Mouse (Mus musculus) left cerebral cortex, postnatal 25 days (tissue): Measurements from ENCODE around the gene Gm21783. TPM values are rescaled to one million over a fixed set of nuclear protein-coding genes. Genes with fewer than 3 reads are reported as not detected.
"Not testable (repeated sequence)": the region's sequence is repeated elsewhere in the genome, so short reads cannot be mapped to it uniquely, and the experiment has no call there.

ENCODE experiments used
- DNase-seq, 2 experiments: peaks; one replicate each; pipeline ENCODE4 v3.0.0; 2022; ENCODE audit warnings: low spot score in 2 of 2, mixed read lengths in 1 of 2
- intact Hi-C: fragments of 180-260 bp; cut with DNase I; formaldehyde crosslinking; loops from one replicate; pipeline ENCODE4 v1.15.1; 2025
- total RNA-seq, 2 experiments: library from RNA; stranded (reverse); gene quantifications; 2 replicates each; pipeline ENCODE4 v1.2.3; 2021

The Gm21783 gene
- not detected for total RNA-seq

GRCm38 (mm10) chrY:44981163-44981562 is at the start of gene Gm21783:
TSS of gene Gm21783 (minus strand) at chrY:44981263.
- DNase-seq, intact Hi-C loops: not testable (repeated sequence)
